Mouse (Mus musculus) liver, embryonic 15.5 days (tissue): Measurements from ENCODE around the gene Tfap2d. TPM values are rescaled to one million over a fixed set of nuclear protein-coding genes. Genes with fewer than 3 reads are reported as not detected.

Experiments used
- ATAC-seq: fragments of 200-750 bp; cut with Nextera tagmentation; 2 replicates; pipeline ENCODE4 v1.8.0; 2017; ENCODE audit warnings: moderate number of reproducible peaks, mild to moderate bottlenecking, moderate library complexity; ENCODE audit not compliant: insufficient read depth
- H3K27ac ChIP-seq: fragments of 300-500 bp; sonication (generic); replicated peaks from 2 replicates; pipeline ENCODE4 v1.5.1; 2015; ENCODE audit warnings: mild to moderate bottlenecking, inconsistent platforms
- H3K27me3 ChIP-seq: fragments of 300-500 bp; sonication (generic); 2 replicates; pipeline ENCODE4 v1.6.1; 2015; ENCODE audit warnings: mild to moderate bottlenecking, inconsistent platforms
- H3K36me3 ChIP-seq: fragments of 300-500 bp; sonication (generic); replicated peaks from 2 replicates; pipeline ENCODE4 v1.6.1; 2015; ENCODE audit warnings: moderate library complexity, mild to moderate bottlenecking, inconsistent platforms
- H3K4me1 ChIP-seq: fragments of 300-500 bp; sonication (generic); replicated peaks from 2 replicates; pipeline ENCODE4 v1.6.1; 2015; ENCODE audit warnings: inconsistent platforms
- H3K4me2 ChIP-seq: fragments of 300-500 bp; sonication (generic); 2 replicates; pipeline ENCODE4 v1.6.1; 2015; ENCODE audit warnings: moderate library complexity, mild to moderate bottlenecking, inconsistent platforms
- H3K4me3 ChIP-seq: fragments of 300-500 bp; sonication (generic); replicated peaks from 2 replicates; pipeline ENCODE4 v1.5.1; 2015; ENCODE audit warnings: mild to moderate bottlenecking, inconsistent platforms
- H3K9ac ChIP-seq: fragments of 300-500 bp; sonication (generic); 2 replicates; pipeline ENCODE4 v1.6.1; 2015; ENCODE audit warnings: moderate library complexity, mild to moderate bottlenecking, inconsistent platforms
- H3K9me3 ChIP-seq: fragments of 300-500 bp; sonication (generic); replicated peaks from 2 replicates; pipeline ENCODE4 v1.6.1; 2016; ENCODE audit warnings: inconsistent platforms
- WGBS: fragments of 180-500 bp; shearing (Covaris S2); methylation state at CpG from one replicate; pipeline ENCODE4 v1.1.7; 2015; ENCODE audit warnings: mixed read lengths; ENCODE audit not compliant: insufficient replicate concordance; 5-methylcytosine and 5-hydroxymethylcytosine counted together
- polyA plus RNA-seq: library from polyadenylated mRNA; unstranded; fragments of >200 nt; fragmentation: Nextera tagmentation; extraction: Ambion mirVana; gene quantifications from 2 replicates; pipeline ENCODE4 v1.2.1, GENCODE M21; 2015

Tfap2d gene
- polyA plus RNA-seq: not detected in 2 replicates

DNA sequence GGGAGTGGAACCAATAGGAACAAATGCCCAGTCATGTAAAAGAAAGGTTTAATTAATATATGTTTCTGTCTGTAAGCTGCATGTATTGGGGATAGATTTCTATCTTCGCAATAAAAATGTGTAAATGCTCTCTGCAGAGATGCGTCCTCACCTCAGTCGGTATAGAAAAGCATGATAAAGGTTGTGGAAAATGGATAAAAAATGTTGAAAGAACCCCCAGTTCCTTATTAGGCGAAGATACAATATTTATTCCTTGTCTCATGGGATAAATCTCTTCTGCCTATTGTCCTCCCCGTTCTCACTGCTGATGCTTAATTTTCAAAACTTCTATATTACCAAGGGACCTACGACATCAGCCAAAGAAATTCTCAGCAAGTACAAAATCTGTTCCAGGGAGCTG, at the start of gene Tfap2d:
Tfap2d (plus strand) TSS at position 392 of the 400 bp plus-strand sequence.
- H3K4me1 ChIP-seq: no peaks in the 10 kb centered on the region
- no peaks in the 10 kb centered on the region for H3K9me3 ChIP-seq
- WGBS: 5% methylated on average over 6 of the region's 6 CpGs
- H3K36me3 ChIP-seq: no peaks in the 10 kb centered on the region
- H3K27me3 ChIP-seq: peaks cover 51% of the 10 kb centered on the region
- no peak for ATAC-seq
- H3K4me3 ChIP-seq: no peak within 1 kb of the TSS
- H3K4me2 ChIP-seq: no peak within 1 kb of the TSS
- H3K9ac ChIP-seq: no peak within 1 kb of the TSS
- no peak within 1 kb of the TSS for H3K27ac ChIP-seq

- Histone ChIP-seq H3K27me3 (no peaks in the 10 kb centered on the region), H3K4me2 (no peak overlapping the region), H3K4me3 (no peak overlapping the region), H3K36me3 (no peaks in the 10 kb centered on the region), H3K27ac (no peak overlapping the region), H3K9me3 (no peaks in the 10 kb centered on the region), H3K9ac (no peak overlapping the region), H3K4me1 (no peaks in the 10 kb centered on the region)
- ATAC-seq: no peak
- WGBS: 16% methylated on average over 3 of the region's 3 CpGs
Observed at GRCm38 (mm10) chr1:19056300-19056699, 46.5 kb upstream of the Tfap2d start.

DNA sequence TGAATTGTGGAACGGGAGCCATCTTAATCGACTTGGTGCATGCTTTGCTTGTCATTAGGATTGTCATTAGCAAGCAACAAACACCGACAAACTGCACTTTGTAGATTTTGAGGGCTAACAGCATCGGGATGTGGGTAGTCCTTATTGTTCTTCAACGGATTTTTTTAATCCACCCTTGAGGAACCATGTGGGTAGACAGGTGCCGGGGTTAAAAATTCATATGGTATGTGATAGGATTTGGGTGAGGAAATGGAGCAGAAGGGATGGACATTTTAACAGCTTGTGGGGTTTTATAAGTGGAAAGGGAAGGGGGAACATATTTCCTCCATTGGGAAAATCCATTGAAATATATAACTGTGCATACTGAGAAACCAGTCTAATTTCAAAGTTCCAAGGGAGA, 46.0 kb upstream of the Tfap2d start:
- H3K36me3 ChIP-seq: no peaks in the 10 kb centered on the region
- H3K4me1 ChIP-seq: no peaks in the 10 kb centered on the region
- ATAC-seq: no peak
- no peaks in the 10 kb centered on the region for H3K27me3 ChIP-seq
- no peak overlapping the region for H3K4me2 ChIP-seq
- 53% methylated on average over 6 of the region's 6 CpGs for WGBS
- H3K9ac ChIP-seq: no peak overlapping the region
- H3K4me3 ChIP-seq: no peak overlapping the region
- no peaks in the 10 kb centered on the region for H3K9me3 ChIP-seq
- no peak overlapping the region for H3K27ac ChIP-seq

DNA sequence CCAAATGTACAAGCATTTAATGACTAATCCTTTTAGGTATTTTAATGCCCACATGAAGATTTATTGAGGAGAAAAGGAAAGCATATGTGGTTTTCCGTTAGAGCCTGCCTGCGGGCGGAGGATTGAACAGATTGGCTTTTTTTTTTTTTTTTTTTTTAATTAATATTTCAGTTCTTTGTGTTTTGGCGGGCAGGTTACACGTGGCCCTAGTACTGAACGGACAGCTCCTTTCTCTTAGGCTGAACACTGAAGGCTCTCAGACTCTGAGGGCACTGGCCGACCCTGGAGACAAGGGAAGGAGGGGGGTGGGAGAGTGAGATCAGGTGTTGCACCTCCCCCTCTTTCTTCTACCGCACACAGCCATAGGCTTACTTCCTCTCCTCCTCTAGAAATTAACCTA, 14.7 kb upstream of the Tfap2d start:
- H3K27me3 ChIP-seq: no peaks in the 10 kb centered on the region
- ATAC-seq: no peak
- H3K4me3 ChIP-seq: no peak overlapping the region
- WGBS: 10% methylated on average over 8 of the region's 8 CpGs
- no peak overlapping the region for H3K4me2 ChIP-seq
- no peak overlapping the region for H3K27ac ChIP-seq
- H3K36me3 ChIP-seq: no peaks in the 10 kb centered on the region
- no peak overlapping the region for H3K9ac ChIP-seq
- no peaks in the 10 kb centered on the region for H3K4me1 ChIP-seq
- no peaks in the 10 kb centered on the region for H3K9me3 ChIP-seq

GRCm38 (mm10) chr1:19096921-19097320, 5.9 kb upstream of the Tfap2d start:
- ATAC-seq: no peak
- Histone ChIP-seq H3K9ac (no peak overlapping the region), H3K36me3 (no peaks in the 10 kb centered on the region), H3K4me1 (no peaks in the 10 kb centered on the region), H3K27me3 (peaks cover 3% of the 10 kb centered on the region; the same call in 1 of the 2 replicates), H3K4me2 (no peak overlapping the region), H3K9me3 (no peaks in the 10 kb centered on the region), H3K27ac (no peak overlapping the region), H3K4me3 (no peak overlapping the region)
- WGBS: 3% methylated on average over 18 of the region's 18 CpGs

- Histone ChIP-seq H3K36me3 (no peaks in the 10 kb centered on the region), H3K27me3 (peaks cover 52% of the 10 kb centered on the region), H3K9me3 (no peaks in the 10 kb centered on the region), H3K27ac (no peak overlapping the region), H3K4me1 (no peaks in the 10 kb centered on the region), H3K9ac (no peak overlapping the region), H3K4me3 (no peak overlapping the region), H3K4me2 (no peak overlapping the region)
- WGBS: 2% methylated on average over 21 of the region's 21 CpGs
- ATAC-seq: no peak
Observed at GRCm38 (mm10) chr1:19103316-19103715, 494 bp downstream of the Tfap2d start.

GRCm38 (mm10) chr1:19103776-19104142, 937 bp downstream of the Tfap2d start:
- ATAC-seq: no peak
- peaks cover 52% of the 10 kb centered on the region for H3K27me3 ChIP-seq
- WGBS: 1% methylated on average over 10 of the region's 10 CpGs

DNA sequence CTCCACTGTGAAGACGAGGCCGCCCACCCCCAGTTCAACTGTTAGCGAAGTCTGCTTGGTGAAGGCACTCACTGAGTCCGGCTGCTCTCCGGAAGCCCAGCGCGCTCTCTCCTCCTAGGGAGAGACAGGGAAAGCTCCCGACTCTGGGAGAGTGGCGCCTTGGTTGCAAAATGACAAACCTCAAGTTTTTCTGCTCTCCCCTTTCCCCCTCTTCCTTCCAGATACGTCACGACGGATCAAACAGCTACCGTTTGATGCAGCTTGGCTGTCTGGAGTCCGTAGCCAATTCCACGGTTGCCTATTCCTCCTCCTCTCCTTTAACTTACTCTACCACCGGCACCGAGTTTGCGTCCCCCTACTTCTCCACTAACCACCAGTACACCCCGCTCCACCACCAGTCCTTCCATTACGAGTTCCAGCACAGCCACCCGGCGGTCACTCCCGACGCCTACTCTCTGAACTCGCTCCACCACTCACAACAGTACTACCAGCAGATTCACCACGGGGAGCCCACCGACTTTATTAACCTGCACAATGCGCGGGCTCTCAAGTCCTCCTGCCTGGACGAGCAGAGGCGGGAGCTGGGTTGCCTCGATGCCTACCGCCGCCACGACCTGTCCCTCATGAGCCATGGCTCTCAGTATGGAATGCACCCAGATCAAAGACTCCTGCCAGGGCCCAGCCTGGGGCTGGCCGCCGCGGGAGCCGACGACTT, 1.5 kb downstream of the Tfap2d start:
- no peak overlapping the region for H3K4me2 ChIP-seq
- WGBS: 1% methylated on average over 40 of the region's 40 CpGs
- H3K4me3 ChIP-seq: no peak overlapping the region
- H3K27ac ChIP-seq: no peak overlapping the region
- no peaks in the 10 kb centered on the region for H3K4me1 ChIP-seq
- H3K9me3 ChIP-seq: no peaks in the 10 kb centered on the region
- H3K9ac ChIP-seq: no peak overlapping the region
- ATAC-seq: no peak
- H3K27me3 ChIP-seq: peaks cover 52% of the 10 kb centered on the region
- H3K36me3 ChIP-seq: no peaks in the 10 kb centered on the region

More at GRCm38 (mm10) chr1:19103776-19104142, 937 bp downstream of the Tfap2d start:
- no peaks in the 10 kb centered on the region for H3K36me3 ChIP-seq
- H3K27ac ChIP-seq: no peak overlapping the region
- H3K9ac ChIP-seq: no peak overlapping the region
- no peak overlapping the region for H3K4me3 ChIP-seq
- H3K4me1 ChIP-seq: no peaks in the 10 kb centered on the region
- no peak overlapping the region for H3K4me2 ChIP-seq
- H3K9me3 ChIP-seq: no peaks in the 10 kb centered on the region

- Histone ChIP-seq H3K4me2 (no peak overlapping the region), H3K4me3 (no peak overlapping the region), H3K27me3 (peaks cover 68% of the 10 kb centered on the region), H3K9ac (no peak overlapping the region), H3K4me1 (no peaks in the 10 kb centered on the region), H3K36me3 (no peaks in the 10 kb centered on the region), H3K9me3 (no peaks in the 10 kb centered on the region), H3K27ac (no peak overlapping the region)
- 4% methylated on average over 4 of the region's 4 CpGs for WGBS
- no peak for ATAC-seq
Observed at GRCm38 (mm10) chr1:19106401-19106800, 3.6 kb downstream of the Tfap2d start.

DNA sequence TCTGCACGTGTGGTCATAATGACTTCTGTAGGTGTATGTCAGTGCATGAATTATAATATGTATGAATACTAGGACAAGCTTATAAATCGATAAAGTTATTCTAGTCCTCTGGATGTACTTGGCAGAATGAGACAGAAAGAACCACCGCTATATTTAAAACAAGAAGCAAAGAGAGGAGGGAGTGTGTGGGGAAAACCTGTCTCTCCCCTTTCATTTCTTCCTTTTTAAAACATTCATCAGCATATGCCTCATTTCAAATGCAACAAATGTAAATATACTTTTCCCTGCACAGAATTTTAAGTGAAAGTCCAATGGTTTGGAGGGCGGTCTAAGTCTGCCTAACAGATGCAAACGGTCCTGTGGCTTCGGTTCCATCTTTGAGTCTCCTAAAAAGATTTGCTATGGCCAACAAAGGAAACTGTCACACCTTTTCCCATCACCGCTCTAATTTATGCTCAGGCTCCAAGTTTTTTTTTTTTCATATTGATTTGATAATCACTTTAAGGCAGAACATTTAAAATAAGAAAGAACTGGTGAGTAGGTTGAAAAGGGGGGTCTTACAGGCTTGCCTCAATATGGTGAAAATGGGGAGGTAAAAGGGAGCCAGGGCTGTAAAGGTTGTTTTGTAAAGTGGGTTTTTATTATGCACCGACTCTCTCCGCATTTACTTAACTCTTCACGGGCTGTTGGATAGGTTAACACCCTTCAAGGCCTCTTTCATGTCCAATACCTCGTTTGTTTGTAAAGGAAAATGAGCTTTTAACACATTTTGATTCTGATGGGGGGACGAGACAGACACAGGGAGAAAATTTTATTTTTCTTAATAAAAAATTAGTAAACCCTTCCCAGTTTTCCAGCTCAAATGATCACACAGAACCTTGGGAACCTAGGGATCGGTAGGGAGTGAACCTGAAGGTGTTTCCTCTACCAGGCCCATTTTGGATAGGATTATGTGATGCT, 4.3 kb downstream of the Tfap2d start:
- Histone ChIP-seq H3K9me3 (no peaks in the 10 kb centered on the region), H3K4me1 (no peaks in the 10 kb centered on the region), H3K9ac (no peak overlapping the region), H3K27me3 (peaks cover 73% of the 10 kb centered on the region), H3K27ac (no peak overlapping the region), H3K4me2 (no peak overlapping the region), H3K4me3 (no peak overlapping the region), H3K36me3 (no peaks in the 10 kb centered on the region)
- WGBS: 2% methylated on average over 13 of the region's 13 CpGs
- ATAC-seq: no peak

GRCm38 (mm10) chr1:19107801-19108200, 5.0 kb downstream of the Tfap2d start:
- ATAC-seq: no peak
- H3K36me3 ChIP-seq: no peaks in the 10 kb centered on the region
- 2% methylated on average over 3 of the region's 3 CpGs for WGBS
- H3K27me3 ChIP-seq: peaks cover 68% of the 10 kb centered on the region
- H3K4me2 ChIP-seq: no peak overlapping the region
- no peaks in the 10 kb centered on the region for H3K4me1 ChIP-seq
- no peak overlapping the region for H3K9ac ChIP-seq
- H3K9me3 ChIP-seq: no peaks in the 10 kb centered on the region
- no peak overlapping the region for H3K27ac ChIP-seq
- H3K4me3 ChIP-seq: no peak overlapping the region
